Mouse (Mus musculus) lung, adult 2 months (tissue): ENCODE measurements around the gene Exoc3l2.

Experiments
- CTCF ChIP-seq: fragments of 200-500 bp; IDR thresholded peaks from 2 replicates; pipeline ENCODE4 v1.5.1; 2011; ENCODE audit warnings: mild to moderate bottlenecking, low read length, control low read depth; ENCODE audit not compliant: insufficient read depth
- POLR2A ChIP-seq: fragments of 200-500 bp; IDR thresholded peaks from 2 replicates; pipeline ENCODE4 v1.6.1; 2011; ENCODE audit warnings: low read depth, mild to moderate bottlenecking, control low read depth, low read length, borderline replicate concordance; ENCODE audit errors: extremely low read depth

DNA sequence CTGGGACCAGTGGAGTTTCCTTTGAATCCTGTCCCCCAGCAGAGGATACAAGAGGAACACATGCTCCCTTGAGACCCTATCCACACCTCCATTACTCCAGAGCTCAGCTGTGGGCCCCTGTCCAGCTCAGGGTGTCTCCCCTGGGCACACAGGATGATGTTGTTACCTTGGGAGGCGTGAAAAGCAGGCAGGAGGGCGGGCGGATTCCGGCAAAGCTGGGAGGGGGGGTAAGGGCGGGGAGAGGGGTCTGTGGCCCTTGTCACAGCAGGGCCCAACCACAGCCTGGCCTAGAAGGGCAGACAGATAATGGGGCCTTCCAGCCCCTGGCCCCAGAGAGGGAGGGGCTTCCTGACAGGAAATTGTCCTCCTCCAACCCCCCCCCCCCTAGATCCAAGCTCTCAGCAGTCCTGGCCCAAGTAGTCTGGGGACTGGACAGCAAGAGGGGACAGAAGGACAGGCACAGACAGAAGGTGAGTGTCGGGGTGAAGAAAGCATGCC, at the start of gene Exoc3l2:
- TF ChIP-seq CTCF (no peak), POLR2A (no peak)
